Mouse (Mus musculus) urinary bladder, postnatal 10 days (tissue): ENCODE measurements around the gene Lce1c.
"Not testable (repeated sequence)": the region's sequence is repeated elsewhere in the genome, so short reads cannot be mapped to it uniquely, and the experiment has no call there.

ENCODE experiments used
- DNase-seq: peaks from one replicate; pipeline ENCODE4 v3.0.0; 2022; ENCODE audit warnings: low spot score

Lce1c gene

GRCm38 (mm10) chr3:92678947-92679346 lies at the start of gene Lce1c:
Gene Lce1c (plus strand): TSS chr3:92679247.
- no peak for DNase-seq

- DNase-seq: no peak
These were observed 41.0 kb upstream of the Lce1c start for GRCm38 (mm10) chr3:92637745-92638652.

- no peak for DNase-seq
These were observed 40.4 kb upstream of the Lce1c start for GRCm38 (mm10) chr3:92638653-92638991.

GRCm38 (mm10) chr3:92639854-92640253 lies 39.2 kb upstream of the Lce1c start:
- DNase-seq: no peak

GRCm38 (mm10) chr3:92648207-92648606 lies 30.8 kb upstream of the Lce1c start, which contains the start of gene Lce1a1:
Gene Lce1a1 (minus strand): TSS chr3:92648307.
- no peak for DNase-seq

- no peak for DNase-seq
These were observed 22.2 kb upstream of the Lce1c start, which contains the start of gene Lce1b for GRCm38 (mm10) chr3:92656826-92657225. Gene Lce1b (minus strand): TSS chr3:92656926.

- DNase-seq: no peak
These were observed 8.8 kb upstream of the Lce1c start, which contains the start of gene Lce1a2 for GRCm38 (mm10) chr3:92670215-92670614. Gene Lce1a2 (minus strand): TSS chr3:92670315.

- no peak for DNase-seq
These were observed 8.1 kb downstream of the Lce1c start, which contains the start of gene Lce1d for GRCm38 (mm10) chr3:92687110-92687509. Gene Lce1d (minus strand): TSS chr3:92687210.

- not testable (repeated sequence) for DNase-seq
These were observed 10.1 kb downstream of the Lce1c start for GRCm38 (mm10) chr3:92689154-92689553.

GRCm38 (mm10) chr3:92691688-92692087 lies 12.6 kb downstream of the Lce1c start:
- no peak for DNase-seq

- DNase-seq: no peak
These were observed 15.6 kb downstream of the Lce1c start for GRCm38 (mm10) chr3:92694613-92695012.

GRCm38 (mm10) chr3:92708974-92709373 lies 29.9 kb downstream of the Lce1c start, which contains the start of gene Lce1e:
Gene Lce1e (minus strand): TSS chr3:92709074.
- no peak for DNase-seq

- no peak for DNase-seq
These were observed 36.1 kb downstream of the Lce1c start for GRCm38 (mm10) chr3:92715122-92715521.

GRCm38 (mm10) chr3:92720250-92720649 lies 41.2 kb downstream of the Lce1c start, which contains the start of gene Lce1f:
Gene Lce1f (minus strand): TSS chr3:92720350.
- no peak for DNase-seq

- no peak for DNase-seq
These were observed 43.6 kb downstream of the Lce1c start for GRCm38 (mm10) chr3:92722631-92723030.
